Mouse (Mus musculus) heart, postnatal 0 days (tissue): ENCODE results near the gene Tmem127.

Source experiments
- CTCF ChIP-seq: IDR thresholded peaks from 2 replicates; pipeline ENCODE4 v1.5.1; 2016; ENCODE audit warnings: antibody characterized with exemption, control low read depth, low read depth
- EP300 ChIP-seq: IDR thresholded peaks from 2 replicates; pipeline ENCODE4 v1.6.1; 2016; ENCODE audit warnings: antibody characterized with exemption, low read depth

GRCm38 (mm10) chr2:127297001-127297805 lies 49.5 kb downstream of the Tmem127 start:
- TF ChIP-seq CTCF (no peak), EP300 (no peak)
